Mouse (Mus musculus): Measurements from ENCODE around the gene Atr. TPM values are rescaled to one million over a fixed set of nuclear protein-coding genes. Genes with fewer than 3 reads are reported as not detected.

Atr gene
- polyA plus RNA-seq, 1 experiment from 2014 or later, result 3.3 TPM

DNA sequence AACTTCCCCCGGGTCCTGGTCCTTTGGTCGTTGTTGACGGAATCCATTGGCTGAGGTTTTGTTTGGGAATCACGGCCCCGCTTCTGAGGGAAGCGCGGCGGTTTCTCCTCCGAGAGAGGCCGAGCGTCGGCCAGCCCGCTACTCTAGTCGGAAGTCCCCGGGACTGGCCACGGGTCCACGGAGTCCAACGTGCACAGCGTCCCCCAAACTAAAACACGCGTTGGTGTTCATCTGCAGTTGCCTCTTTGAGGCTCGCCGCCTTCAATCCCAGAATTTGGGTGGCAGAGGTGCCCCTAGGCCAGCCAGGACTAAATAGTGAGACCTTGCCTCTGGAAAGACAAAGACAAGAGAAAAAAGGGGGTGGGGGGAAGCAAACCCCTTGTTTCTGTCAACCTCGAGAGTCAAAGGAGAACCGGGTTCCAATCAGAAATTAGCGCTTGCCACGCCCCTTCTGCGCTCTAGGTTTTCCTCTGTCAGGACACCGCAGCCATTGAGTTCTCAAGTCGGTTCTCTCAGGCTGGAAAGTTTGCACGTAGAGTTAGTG lies 702 bp downstream of the Atr start:
- under 1% methylated on average over 31 of the region's 31 CpGs for WGBS (ENCODE audit: insufficient replicate concordance)
- H3K36me3 ChIP-seq (ENCODE audit: control insufficient read depth, insufficient read depth), result no peaks in the 10 kb centered on the region
- H3K4me2 ChIP-seq (ENCODE audit: low read depth, low read length), result peak overlapping the region; percentile 94
- peak overlapping the region; percentile 90 for H3K9ac ChIP-seq (ENCODE audit: low read depth, low read length)
- no peaks in the 10 kb centered on the region for H3K9me3 ChIP-seq (replicated peaks; ENCODE audit: control insufficient read depth, low read length)
- H3K27ac ChIP-seq (ENCODE audit: low read length), result peak overlapping the region; percentile 67
- H3K27me3 ChIP-seq (ENCODE audit: control insufficient read depth, insufficient read depth, low read depth, low read length), result no peaks in the 10 kb centered on the region
- H3K4me1 ChIP-seq (ENCODE audit: control insufficient read depth, low read depth, low read length), result peaks cover 7% of the 10 kb centered on the region
- peak overlapping the region; percentile 96 for H3K4me3 ChIP-seq (ENCODE audit: low read depth, low read length)
- ATAC-seq (ENCODE audit: low read depth), result 0 out of 2 replicates have a peak, but pooled peaks have one; percentile 9

GRCm38 (mm10) chr9:95878246-95878645 lies 20.8 kb downstream of the Atr start:
- Histone ChIP-seq H3K4me3 (ENCODE audit: low read depth, low read length) (no peak overlapping the region), H3K9ac (ENCODE audit: low read depth, low read length) (no peak overlapping the region), H3K4me1 (ENCODE audit: control insufficient read depth, low read depth, low read length) (no peaks in the 10 kb centered on the region), H3K27ac (ENCODE audit: low read length) (no peak overlapping the region), H3K4me2 (ENCODE audit: low read depth, low read length) (no peak overlapping the region), H3K36me3 (ENCODE audit: control insufficient read depth, insufficient read depth) (no peaks in the 10 kb centered on the region), H3K9me3 (replicated peaks; ENCODE audit: control insufficient read depth, low read length) (no peaks in the 10 kb centered on the region), H3K27me3 (ENCODE audit: control insufficient read depth, insufficient read depth, low read depth, low read length) (no peaks in the 10 kb centered on the region)
- WGBS (ENCODE audit: insufficient replicate concordance), result 70% methylated on average over 5 of the region's 5 CpGs
- ATAC-seq (ENCODE audit: low read depth), result no peak

DNA sequence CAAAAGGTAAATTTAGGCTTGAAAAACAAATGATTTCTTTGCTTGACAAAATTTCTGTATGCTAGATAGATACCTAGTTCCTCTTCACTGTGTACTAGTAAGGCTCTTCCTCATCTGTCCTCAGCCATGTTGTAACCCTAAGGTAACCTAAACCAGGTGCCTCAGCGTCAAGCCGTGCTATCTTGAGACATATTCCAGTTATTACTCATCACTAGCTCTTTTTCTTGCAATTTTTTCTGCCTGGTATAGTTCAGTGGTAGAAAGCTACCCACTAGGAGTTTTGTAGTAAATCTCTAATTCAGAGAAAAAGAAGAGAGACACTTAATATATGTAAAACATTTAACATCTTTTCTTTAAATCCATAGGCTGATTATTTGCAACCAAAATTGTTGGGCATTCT lies 25.4 kb downstream of the Atr start:
- no peaks in the 10 kb centered on the region for H3K4me1 ChIP-seq (ENCODE audit: control insufficient read depth, low read depth, low read length)
- no peak overlapping the region for H3K4me3 ChIP-seq (ENCODE audit: low read depth, low read length)
- no peak for ATAC-seq (ENCODE audit: low read depth)
- no peak overlapping the region for H3K27ac ChIP-seq (ENCODE audit: low read length)
- WGBS (ENCODE audit: insufficient replicate concordance), result 68% methylated on average over 2 of the region's 2 CpGs
- H3K36me3 ChIP-seq (ENCODE audit: control insufficient read depth, insufficient read depth), result no peaks in the 10 kb centered on the region
- no peak overlapping the region for H3K9ac ChIP-seq (ENCODE audit: low read depth, low read length)
- no peaks in the 10 kb centered on the region for H3K27me3 ChIP-seq (ENCODE audit: control insufficient read depth, insufficient read depth, low read depth, low read length)
- no peaks in the 10 kb centered on the region for H3K9me3 ChIP-seq (replicated peaks; ENCODE audit: control insufficient read depth, low read length)
- no peak overlapping the region for H3K4me2 ChIP-seq (ENCODE audit: low read depth, low read length)

DNA sequence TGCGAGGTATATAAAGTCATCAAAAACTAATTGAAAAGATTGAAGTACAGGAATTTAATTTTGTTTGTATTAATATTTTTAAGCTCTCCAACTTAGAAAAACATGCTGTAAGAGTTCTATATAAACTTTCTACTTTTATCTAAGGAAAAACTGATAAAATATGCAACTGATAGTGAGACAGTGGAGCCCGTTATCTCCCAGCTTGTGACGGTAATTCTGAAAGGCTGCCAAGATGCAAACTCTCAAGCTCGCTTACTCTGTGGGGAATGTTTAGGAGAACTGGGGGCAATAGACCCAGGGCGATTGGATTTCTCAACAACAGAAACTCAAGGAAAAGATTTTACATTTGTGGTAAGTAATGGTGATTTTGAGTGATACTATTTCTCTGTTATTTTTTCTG lies 40.0 kb downstream of the Atr start:
- Histone ChIP-seq H3K4me2 (ENCODE audit: low read depth, low read length) (no peak overlapping the region), H3K4me3 (ENCODE audit: low read depth, low read length) (no peak overlapping the region), H3K27ac (ENCODE audit: low read length) (no peak overlapping the region), H3K27me3 (ENCODE audit: control insufficient read depth, insufficient read depth, low read depth, low read length) (no peaks in the 10 kb centered on the region), H3K9me3 (replicated peaks; ENCODE audit: control insufficient read depth, low read length) (no peaks in the 10 kb centered on the region), H3K4me1 (ENCODE audit: control insufficient read depth, low read depth, low read length) (no peaks in the 10 kb centered on the region), H3K9ac (ENCODE audit: low read depth, low read length) (no peak overlapping the region), H3K36me3 (ENCODE audit: control insufficient read depth, insufficient read depth) (peaks cover 4% of the 10 kb centered on the region)
- 47% methylated on average over 5 of the region's 5 CpGs for WGBS (ENCODE audit: insufficient replicate concordance)
- no peak for ATAC-seq (ENCODE audit: low read depth)

GRCm38 (mm10) chr9:95932855-95933254 lies 75.5 kb downstream of the Atr start:
- H3K4me3 ChIP-seq (ENCODE audit: low read depth, low read length), result no peak overlapping the region
- no peak for ATAC-seq (ENCODE audit: low read depth)
- no peaks in the 10 kb centered on the region for H3K4me1 ChIP-seq (ENCODE audit: control insufficient read depth, low read depth, low read length)
- H3K4me2 ChIP-seq (ENCODE audit: low read depth, low read length), result no peak overlapping the region
- H3K36me3 ChIP-seq (ENCODE audit: control insufficient read depth, insufficient read depth), result no peaks in the 10 kb centered on the region
- no peak overlapping the region for H3K27ac ChIP-seq (ENCODE audit: low read length)
- no peak overlapping the region for H3K9ac ChIP-seq (ENCODE audit: low read depth, low read length)
- H3K27me3 ChIP-seq (ENCODE audit: control insufficient read depth, insufficient read depth, low read depth, low read length), result no peaks in the 10 kb centered on the region
- H3K9me3 ChIP-seq (replicated peaks; ENCODE audit: control insufficient read depth, low read length), result no peaks in the 10 kb centered on the region

DNA sequence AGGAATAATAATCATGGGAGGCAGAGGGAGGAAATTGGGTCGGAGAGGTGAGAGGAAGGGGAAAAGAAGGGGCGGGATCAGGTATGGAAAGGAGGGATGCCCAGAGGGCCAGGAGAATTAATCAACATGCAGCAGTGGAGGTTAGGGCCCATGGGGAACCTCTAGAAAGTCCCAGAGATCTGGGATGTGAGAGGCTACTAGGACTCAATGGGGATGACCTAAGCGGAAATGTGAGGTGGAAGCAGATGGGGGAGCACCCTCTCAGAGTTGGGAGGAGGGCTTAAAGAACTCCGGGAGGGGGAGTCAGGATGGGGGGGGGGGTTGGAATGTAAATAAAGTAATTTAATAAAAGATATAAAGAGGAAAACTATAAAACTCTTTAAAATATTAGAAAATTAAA lies 96.3 kb downstream of the Atr start:
- ATAC-seq (ENCODE audit: low read depth), result no peak
- H3K9ac ChIP-seq (ENCODE audit: low read depth, low read length), result no peak overlapping the region
- 73% methylated on average over 4 of the region's 4 CpGs for WGBS (ENCODE audit: insufficient replicate concordance)
- H3K4me1 ChIP-seq (ENCODE audit: control insufficient read depth, low read depth, low read length), result peaks cover 6% of the 10 kb centered on the region
- no peaks in the 10 kb centered on the region for H3K27me3 ChIP-seq (ENCODE audit: control insufficient read depth, insufficient read depth, low read depth, low read length)
- H3K4me3 ChIP-seq (ENCODE audit: low read depth, low read length), result peak overlapping the region; percentile 100
- H3K4me2 ChIP-seq (ENCODE audit: low read depth, low read length), result peak overlapping the region; percentile 94
- no peaks in the 10 kb centered on the region for H3K9me3 ChIP-seq (replicated peaks; ENCODE audit: control insufficient read depth, low read length)
- H3K27ac ChIP-seq (ENCODE audit: low read length), result no peak overlapping the region
- no peaks in the 10 kb centered on the region; the same call in 1 of the 2 replicates for H3K36me3 ChIP-seq (ENCODE audit: control insufficient read depth, insufficient read depth)

DNA sequence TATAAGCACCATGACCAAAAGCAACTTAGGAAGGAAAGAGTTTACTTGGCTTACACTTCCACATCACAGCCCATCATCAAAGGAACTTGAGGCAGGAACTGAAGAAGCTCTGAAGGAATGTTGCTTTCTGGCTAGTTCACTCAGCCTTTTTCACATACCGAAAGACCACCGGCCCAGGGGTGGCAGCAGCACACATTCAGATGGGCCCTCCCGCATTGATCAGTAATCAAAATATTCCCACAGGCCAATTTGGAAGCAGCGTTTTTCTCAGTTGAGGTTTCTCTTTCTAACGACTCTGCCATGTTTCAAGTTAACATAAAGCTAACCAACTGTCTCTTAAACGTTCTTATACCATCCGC lies 96.8 kb downstream of the Atr start:
- Histone ChIP-seq H3K4me2 (ENCODE audit: low read depth, low read length) (peak overlapping the region; percentile 94), H3K9ac (ENCODE audit: low read depth, low read length) (peak overlapping the region; percentile 100), H3K4me3 (ENCODE audit: low read depth, low read length) (peak overlapping the region; percentile 100), H3K9me3 (replicated peaks; ENCODE audit: control insufficient read depth, low read length) (no peaks in the 10 kb centered on the region), H3K27ac (ENCODE audit: low read length) (peak overlapping the region; percentile 61), H3K4me1 (ENCODE audit: control insufficient read depth, low read depth, low read length) (peaks cover 6% of the 10 kb centered on the region), H3K27me3 (ENCODE audit: control insufficient read depth, insufficient read depth, low read depth, low read length) (no peaks in the 10 kb centered on the region), H3K36me3 (ENCODE audit: control insufficient read depth, insufficient read depth) (no peaks in the 10 kb centered on the region; the same call in 1 of the 2 replicates)
- WGBS (ENCODE audit: insufficient replicate concordance), result under 1% methylated on average over 7 of the region's 7 CpGs
- ATAC-seq (ENCODE audit: low read depth), result no peak; the same call in 1 of the 2 replicates

GRCm38 (mm10) chr9:95954585-95955461 lies 97.4 kb downstream of the Atr start, which contains the start of gene Xrn1:
Gene Xrn1, plus strand, starts transcription at chr9:95954760.
- peak within 1 kb of the TSS; percentile 94 for H3K4me2 ChIP-seq (ENCODE audit: low read depth, low read length)
- no peaks in the 10 kb centered on the region for H3K9me3 ChIP-seq (replicated peaks; ENCODE audit: control insufficient read depth, low read length)
- H3K4me1 ChIP-seq (ENCODE audit: control insufficient read depth, low read depth, low read length), result peaks cover 6% of the 10 kb centered on the region
- no peaks in the 10 kb centered on the region for H3K27me3 ChIP-seq (ENCODE audit: control insufficient read depth, insufficient read depth, low read depth, low read length)
- peak; percentile 99 for ATAC-seq (ENCODE audit: low read depth)
- peak within 1 kb of the TSS; percentile 100 for H3K9ac ChIP-seq (ENCODE audit: low read depth, low read length)
- under 1% methylated on average over 57 of the region's 57 CpGs for WGBS (ENCODE audit: insufficient replicate concordance)
- H3K27ac ChIP-seq (ENCODE audit: low read length), result peak within 1 kb of the TSS; percentile 92
- H3K36me3 ChIP-seq (ENCODE audit: control insufficient read depth, insufficient read depth), result no peaks in the 10 kb centered on the region; the same call in 1 of the 2 replicates
- peak within 1 kb of the TSS; percentile 100 for H3K4me3 ChIP-seq (ENCODE audit: low read depth, low read length)

GRCm38 (mm10) chr9:95957611-95958010 lies 100.2 kb downstream of the Atr start:
- Histone ChIP-seq H3K9me3 (replicated peaks; ENCODE audit: control insufficient read depth, low read length) (no peaks in the 10 kb centered on the region), H3K27me3 (ENCODE audit: control insufficient read depth, insufficient read depth, low read depth, low read length) (no peaks in the 10 kb centered on the region), H3K36me3 (ENCODE audit: control insufficient read depth, insufficient read depth) (no peaks in the 10 kb centered on the region), H3K4me2 (ENCODE audit: low read depth, low read length) (no peak overlapping the region), H3K4me3 (ENCODE audit: low read depth, low read length) (no peak overlapping the region), H3K27ac (ENCODE audit: low read length) (no peak overlapping the region), H3K4me1 (ENCODE audit: control insufficient read depth, low read depth, low read length) (peaks cover 6% of the 10 kb centered on the region), H3K9ac (ENCODE audit: low read depth, low read length) (no peak overlapping the region)
- ATAC-seq (ENCODE audit: low read depth), result no peak
- 77% methylated on average over 2 of the region's 2 CpGs for WGBS (ENCODE audit: insufficient replicate concordance)

Data from liver, embryonic 16.5 days (tissue).